Mouse (Mus musculus) C2C12 (cell line): ENCODE data around the gene Eml3. TPM values are rescaled to one million over a fixed set of nuclear protein-coding genes. Genes with fewer than 3 reads are reported as not detected.
A peak's percentile ranks its signal among the peaks of the same experiment; 100 is the strongest.

Experiments used
- H3K27me3 ChIP-seq: one replicate; pipeline ENCODE4 v1.6.1; 2011; ENCODE audit not compliant: control insufficient read depth, insufficient read depth, insufficient read length
- H3K36me3 ChIP-seq: one replicate; pipeline ENCODE4 v1.6.1; 2011; ENCODE audit not compliant: control insufficient read depth, insufficient read depth
- H3K4me3 ChIP-seq: one replicate; pipeline ENCODE4 v1.5.1; 2011; ENCODE audit warnings: mild to moderate bottlenecking, control low read depth; ENCODE audit not compliant: poor library complexity, insufficient read depth, severe bottlenecking
- H3K79me2 ChIP-seq: one replicate; pipeline ENCODE4 v1.6.1; 2011; ENCODE audit not compliant: control insufficient read depth, insufficient read depth
- H3K79me3 ChIP-seq: one replicate; pipeline ENCODE4 v1.6.1; 2011; ENCODE audit warnings: low read depth, control low read depth
- H3ac ChIP-seq: one replicate; pipeline ENCODE3; 2011; ENCODE audit warnings: low read depth; ENCODE audit not compliant: control insufficient read depth, insufficient read length
- CEBPB ChIP-seq: IDR thresholded peaks from one replicate; pipeline ENCODE4 v1.6.1; 2011; ENCODE audit warnings: low read depth, mild to moderate bottlenecking, control low read depth, moderate library complexity
- CTCF ChIP-seq: IDR thresholded peaks from one replicate; pipeline ENCODE4 v1.5.1; 2011; ENCODE audit not compliant: control insufficient read depth, insufficient read depth, insufficient read length
- FOSL1 ChIP-seq: IDR thresholded peaks from one replicate; pipeline ENCODE4 v1.8.0; 2011; ENCODE audit warnings: mild to moderate bottlenecking, low read length; ENCODE audit not compliant: poor library complexity, insufficient read depth, severe bottlenecking
- MAX ChIP-seq: IDR thresholded peaks from one replicate; pipeline ENCODE4 v1.6.1; 2011; ENCODE audit warnings: mild to moderate bottlenecking, control low read depth
- MYOD1 ChIP-seq: IDR thresholded peaks from one replicate; pipeline ENCODE4 v1.6.1; 2011; ENCODE audit warnings: low read depth; ENCODE audit not compliant: control insufficient read depth, insufficient read length
- MYOG ChIP-seq: IDR thresholded peaks from one replicate; pipeline ENCODE4 v1.6.1; 2011; ENCODE audit not compliant: control insufficient read depth, insufficient read length; ENCODE audit errors: extremely low read depth
- USF1 ChIP-seq: IDR thresholded peaks from one replicate; pipeline ENCODE4 v1.6.1; 2011; ENCODE audit warnings: low read depth, mild to moderate bottlenecking, control low read depth, moderate library complexity
- polyA plus RNA-seq: library from polyadenylated mRNA; unstranded; fragments of >200 nt; fragmentation: generic; extraction: Trizol; gene quantifications from one replicate; pipeline ENCODE4 v1.2.1, GENCODE M21; 2012; ENCODE audit warnings: missing spikeins

Eml3 gene
- polyA plus RNA-seq, 1 experiment = 28.7 TPM

DNA sequence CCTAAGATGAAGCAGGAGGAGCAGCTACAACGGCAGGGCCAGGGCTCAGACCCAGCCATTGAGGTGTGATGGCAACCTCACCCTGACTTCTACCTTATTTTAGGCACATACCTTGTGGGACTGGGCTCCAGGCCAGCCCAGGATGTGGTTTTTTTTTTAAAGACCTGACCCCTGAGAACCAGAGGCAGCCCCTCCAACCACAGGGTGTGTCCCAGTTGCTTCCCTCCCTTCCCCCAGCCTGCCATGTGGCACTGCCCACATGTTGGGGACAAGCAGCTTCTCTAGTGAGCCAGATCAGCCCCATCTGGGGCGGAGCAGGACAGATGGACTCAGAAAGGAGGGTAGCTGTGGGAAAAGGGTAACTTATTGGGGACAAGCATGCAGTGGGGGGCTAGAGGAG lies 2.6 kb upstream of the Eml3 start:
- H3K4me3 ChIP-seq = no peak overlapping the region
- H3K79me2 ChIP-seq = peaks cover 46% of the 10 kb centered on the region
- H3K79me3 ChIP-seq = peaks cover 28% of the 10 kb centered on the region
- H3ac ChIP-seq = no peak overlapping the region
- H3K36me3 ChIP-seq = peaks cover 36% of the 10 kb centered on the region
- no peaks in the 10 kb centered on the region for H3K27me3 ChIP-seq
- TF ChIP-seq FOSL1 (no peak), CEBPB (no peak), MYOD1 (no peak), MAX (no peak), CTCF (no peak), MYOG (no peak)

DNA sequence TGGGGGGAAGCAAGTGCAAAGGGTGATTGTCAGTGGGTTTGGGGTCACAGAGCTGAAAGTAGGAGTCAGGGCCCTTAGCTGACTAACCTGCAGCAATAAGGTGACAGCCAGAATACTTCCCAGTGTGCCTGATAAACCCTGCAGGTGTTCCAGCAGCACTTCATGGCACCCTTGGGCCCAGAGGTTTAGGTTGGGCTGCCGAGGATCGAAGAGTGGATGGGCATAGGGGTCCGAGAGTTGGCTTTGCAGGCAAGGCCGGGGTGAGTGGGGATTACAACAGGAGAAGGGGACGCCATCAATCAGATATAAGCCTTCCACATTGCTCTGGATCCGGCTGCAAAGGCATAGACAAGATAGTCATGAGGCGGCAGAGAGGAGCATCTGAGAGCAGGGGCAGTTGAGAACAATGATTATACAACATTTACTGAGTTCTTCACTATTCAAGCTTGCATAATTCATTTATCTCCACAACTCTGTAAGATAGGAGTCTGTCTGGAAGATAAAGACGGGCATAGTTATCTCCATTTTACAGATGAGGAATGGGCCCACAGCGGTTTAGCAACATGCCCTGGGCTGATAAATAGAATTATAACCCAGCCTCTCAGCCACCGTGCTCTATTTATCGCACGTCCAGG lies 1.3 kb upstream of the Eml3 start:
- no peak for TF ChIP-seq MAX
- TF ChIP-seq USF1 = no peak
- no peak for TF ChIP-seq CTCF
- no peak for TF ChIP-seq FOSL1
- TF ChIP-seq MYOG = no peak
- no peak for TF ChIP-seq CEBPB
- no peak for TF ChIP-seq MYOD1
- no peak overlapping the region for H3K4me3 ChIP-seq
- H3K27me3 ChIP-seq = no peaks in the 10 kb centered on the region
- peaks cover 23% of the 10 kb centered on the region for H3K36me3 ChIP-seq
- no peak overlapping the region for H3ac ChIP-seq
- peaks cover 33% of the 10 kb centered on the region for H3K79me2 ChIP-seq
- peaks cover 19% of the 10 kb centered on the region for H3K79me3 ChIP-seq

DNA sequence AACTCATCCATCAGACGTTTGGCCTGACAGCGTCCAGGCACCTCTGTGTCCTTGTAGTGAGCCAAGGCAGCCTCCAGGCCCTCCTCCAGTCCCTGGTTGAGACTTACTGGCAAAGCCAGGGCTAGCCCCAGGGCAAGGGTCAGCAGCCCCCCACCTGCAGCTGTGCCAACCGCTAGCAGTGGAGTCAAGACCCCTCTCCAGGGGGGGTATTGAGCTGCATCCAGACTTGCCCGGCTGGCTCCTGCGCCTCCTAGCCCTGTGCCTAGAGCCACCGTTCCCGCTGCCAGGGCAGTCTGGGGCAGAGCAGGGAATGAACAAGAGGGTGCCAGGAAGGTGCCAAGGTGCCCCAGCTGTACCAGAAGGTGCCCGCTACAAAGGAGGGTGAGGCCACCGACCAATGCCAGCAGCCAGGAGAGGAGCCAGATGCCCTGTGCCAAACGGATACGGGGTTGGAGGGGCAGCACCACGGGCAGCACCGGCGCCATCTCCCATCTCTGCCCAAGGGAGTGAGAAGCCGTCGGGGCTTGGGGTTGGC lies 596 bp upstream of the Eml3 start:
- H3K4me3 ChIP-seq = peak overlapping the region; percentile 59
- H3K79me2 ChIP-seq = peaks cover 26% of the 10 kb centered on the region
- H3K36me3 ChIP-seq = peaks cover 16% of the 10 kb centered on the region
- peaks cover 12% of the 10 kb centered on the region for H3K79me3 ChIP-seq
- TF ChIP-seq MYOD1 = no peak
- no peak for TF ChIP-seq CEBPB
- no peak for TF ChIP-seq MYOG
- no peak for TF ChIP-seq FOSL1
- TF ChIP-seq CTCF = no peak
- TF ChIP-seq USF1 = no peak
- no peak for TF ChIP-seq MAX
- H3K27me3 ChIP-seq = no peaks in the 10 kb centered on the region
- peak overlapping the region; percentile 51 for H3ac ChIP-seq

DNA sequence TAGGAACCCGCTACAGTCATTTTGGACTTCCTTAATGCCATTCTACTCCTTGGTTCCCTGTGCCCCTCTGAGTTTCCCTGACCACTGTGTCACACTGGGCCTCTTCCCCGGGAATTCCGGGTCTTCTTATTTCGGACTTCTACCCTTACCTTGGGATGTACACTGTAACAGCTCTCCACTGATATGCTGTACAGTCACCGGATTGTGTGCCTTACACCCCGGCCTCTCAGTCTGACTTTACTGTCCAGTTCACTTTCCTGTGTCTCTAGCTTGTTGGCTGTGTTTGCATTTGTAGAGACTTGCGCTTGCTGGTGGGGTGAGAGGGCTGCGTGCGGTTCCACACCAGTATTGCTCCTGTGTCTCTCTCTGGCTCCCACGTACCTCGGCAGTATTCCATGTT lies 765 bp downstream of the Eml3 start:
- H3K79me2 ChIP-seq = peaks cover 17% of the 10 kb centered on the region
- TF ChIP-seq USF1 = no peak
- TF ChIP-seq MYOG = no peak
- TF ChIP-seq FOSL1 = no peak
- TF ChIP-seq CTCF = no peak
- no peak for TF ChIP-seq MYOD1
- TF ChIP-seq CEBPB = no peak
- TF ChIP-seq MAX = no peak
- H3ac ChIP-seq = peak overlapping the region; percentile 73
- no peaks in the 10 kb centered on the region for H3K27me3 ChIP-seq
- H3K4me3 ChIP-seq = peak overlapping the region; percentile 59
- H3K36me3 ChIP-seq = peaks cover 19% of the 10 kb centered on the region
- H3K79me3 ChIP-seq = peaks cover 10% of the 10 kb centered on the region

DNA sequence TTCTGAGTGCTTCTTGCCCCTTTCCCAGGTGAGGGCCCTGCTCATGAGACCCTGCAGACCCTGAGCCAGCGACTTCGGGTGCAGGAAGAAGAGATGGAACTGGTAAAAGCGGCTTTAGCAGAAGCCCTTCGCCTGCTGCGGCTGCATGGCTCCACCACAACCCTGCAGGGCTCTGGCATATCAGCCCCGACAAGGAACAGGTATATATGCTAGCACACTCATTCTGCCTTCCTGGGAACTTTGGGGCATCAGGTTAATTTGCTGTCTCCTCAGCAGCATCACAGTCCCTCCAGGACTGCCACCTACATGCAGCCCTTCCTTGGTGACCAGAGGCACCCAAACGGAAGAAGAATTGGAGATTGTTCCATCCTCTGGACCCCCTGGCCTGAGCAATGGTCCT lies 1.4 kb downstream of the Eml3 start:
- no peak overlapping the region for H3K4me3 ChIP-seq
- peak overlapping the region; percentile 73 for H3ac ChIP-seq
- TF ChIP-seq CTCF (no peak), MYOD1 (no peak), USF1 (no peak), CEBPB (no peak), MAX (no peak), MYOG (no peak), FOSL1 (no peak)
- peaks cover 25% of the 10 kb centered on the region for H3K36me3 ChIP-seq
- peaks cover 10% of the 10 kb centered on the region for H3K79me3 ChIP-seq
- H3K27me3 ChIP-seq = no peaks in the 10 kb centered on the region
- peaks cover 17% of the 10 kb centered on the region for H3K79me2 ChIP-seq

DNA sequence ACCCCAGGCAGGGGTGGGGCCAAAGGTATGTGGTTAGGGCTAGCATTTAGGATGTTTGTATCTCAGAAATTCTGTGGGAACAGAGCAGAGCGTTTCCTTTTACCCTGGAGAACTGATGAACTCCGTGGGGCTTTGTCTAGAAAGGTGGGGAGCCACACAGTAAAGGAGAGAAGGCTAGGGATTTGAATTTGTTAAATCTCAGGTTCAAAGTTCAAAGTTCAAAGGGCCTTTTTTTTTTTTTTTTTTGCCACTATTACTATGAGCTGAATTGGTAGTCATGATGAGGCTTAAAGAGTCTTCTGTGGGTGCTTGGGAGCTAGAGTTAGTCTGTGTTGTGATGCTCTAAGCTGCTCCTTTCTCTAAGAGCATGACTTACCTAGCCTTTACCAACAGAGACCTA lies 7.4 kb downstream of the Eml3 start:
- Histone ChIP-seq H3K79me3 (peaks cover 1% of the 10 kb centered on the region), H3K36me3 (peaks cover 59% of the 10 kb centered on the region), H3K4me3 (no peak overlapping the region), H3K79me2 (peaks cover 7% of the 10 kb centered on the region), H3ac (no peak overlapping the region), H3K27me3 (no peaks in the 10 kb centered on the region)
- no peak for TF ChIP-seq MAX
- TF ChIP-seq USF1 = no peak
- no peak for TF ChIP-seq FOSL1
- TF ChIP-seq MYOG = no peak
- no peak for TF ChIP-seq CTCF
- no peak for TF ChIP-seq CEBPB
- TF ChIP-seq MYOD1 = no peak
